Mouse (Mus musculus) hindbrain, embryonic 13.5 days (tissue): Measurements from ENCODE around the gene Gm17349. TPM values are rescaled to one million over a fixed set of nuclear protein-coding genes. Genes with fewer than 3 reads are reported as not detected.

ENCODE experiments used
- ATAC-seq: fragments of 200-750 bp; cut with Nextera tagmentation; 2 replicates; pipeline ENCODE4 v1.8.0; 2017; ENCODE audit warnings: moderate TSS enrichment; ENCODE audit not compliant: low FRiP score
- H3K27ac ChIP-seq: fragments of 300-500 bp; sonication (generic); 2 replicates; pipeline ENCODE4 v1.5.1; 2015; ENCODE audit warnings: inconsistent platforms, mild to moderate bottlenecking, moderate library complexity
- H3K27me3 ChIP-seq: fragments of 300-500 bp; sonication (generic); 2 replicates; pipeline ENCODE4 v1.6.1; 2015; ENCODE audit warnings: mild to moderate bottlenecking, inconsistent platforms
- H3K36me3 ChIP-seq: fragments of 300-500 bp; sonication (generic); 2 replicates; pipeline ENCODE4 v1.6.1; 2015; ENCODE audit warnings: mild to moderate bottlenecking, inconsistent platforms
- H3K4me1 ChIP-seq: fragments of 300-500 bp; sonication (generic); replicated peaks from 2 replicates; pipeline ENCODE4 v1.6.1; 2015; ENCODE audit warnings: inconsistent platforms
- H3K4me2 ChIP-seq: fragments of 300-500 bp; sonication (generic); 2 replicates; pipeline ENCODE4 v1.6.1; 2015; ENCODE audit warnings: inconsistent platforms, mild to moderate bottlenecking, moderate library complexity
- H3K4me3 ChIP-seq: fragments of 300-500 bp; sonication (generic); 2 replicates; pipeline ENCODE4 v1.5.1; 2015; ENCODE audit warnings: mild to moderate bottlenecking, inconsistent platforms
- H3K9ac ChIP-seq: fragments of 300-500 bp; sonication (generic); 2 replicates; pipeline ENCODE4 v1.6.1; 2015; ENCODE audit warnings: mild to moderate bottlenecking, inconsistent platforms
- H3K9me3 ChIP-seq: fragments of 300-500 bp; sonication (generic); 2 replicates; pipeline ENCODE4 v1.6.1; 2016; ENCODE audit warnings: inconsistent platforms
- WGBS: fragments of 180-500 bp; shearing (Covaris S2); methylation state at CpG from one replicate; pipeline ENCODE4 v1.1.7; 2015; 5-methylcytosine and 5-hydroxymethylcytosine counted together
- polyA plus RNA-seq: library from polyadenylated mRNA; unstranded; fragments of >200 nt; fragmentation: Nextera tagmentation; extraction: Ambion mirVana; gene quantifications from 2 replicates; pipeline ENCODE4 v1.2.1, GENCODE M21; 2015

Gene Gm17349
- polyA plus RNA-seq, 1 experiment from 2014 or later = not detected

DNA sequence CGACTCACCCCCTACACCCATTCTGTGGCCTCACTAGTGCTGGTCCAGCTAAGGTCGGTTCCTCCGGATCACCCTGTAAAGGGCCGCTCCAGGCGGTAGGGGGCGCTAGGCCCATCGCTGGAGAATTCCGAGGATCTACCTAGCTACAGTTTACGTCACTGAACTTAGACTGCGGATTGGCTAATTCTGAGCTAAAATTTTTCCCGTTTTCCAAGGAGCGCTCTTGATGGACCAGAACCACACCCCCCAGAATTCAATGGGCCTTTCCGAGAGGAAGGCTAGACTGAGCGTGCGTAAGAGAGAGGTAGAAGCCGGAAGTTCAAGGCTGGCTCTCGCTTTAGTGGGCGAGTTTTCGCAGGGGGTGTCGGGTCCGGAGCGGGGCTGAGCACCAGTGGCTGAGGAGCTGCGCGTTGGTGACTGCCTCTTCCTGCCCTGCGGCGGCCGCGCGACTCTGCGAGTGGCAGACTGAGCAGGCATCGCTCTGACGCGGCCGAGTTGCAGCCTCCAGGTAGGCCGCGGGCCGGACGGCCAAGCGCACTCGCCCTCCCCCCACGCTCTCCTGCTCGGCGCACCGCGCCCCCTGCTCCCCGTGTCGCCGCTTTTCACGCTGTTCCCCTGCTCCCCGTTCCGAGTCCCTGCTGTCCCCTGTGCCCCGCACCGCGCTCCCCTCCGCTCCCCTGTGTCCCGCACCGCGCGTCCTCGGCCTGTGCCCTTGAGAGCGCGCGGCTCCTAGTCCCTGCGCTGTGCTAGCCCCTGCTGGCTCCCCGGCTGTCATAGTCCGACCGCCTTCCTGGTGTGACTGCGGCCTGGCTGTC is 20.3 kb upstream of the Gm17349 start, which contains the start of gene Cox14:
Cox14 (plus strand) TSS at position 278 of the 815 bp plus-strand sequence.
- H3K27ac ChIP-seq = peak within 1 kb of the TSS; percentile 94
- H3K4me1 ChIP-seq = peaks cover 36% of the 10 kb centered on the region
- peak; percentile 95 for ATAC-seq
- no peaks in the 10 kb centered on the region for H3K9me3 ChIP-seq
- H3K4me3 ChIP-seq = peak within 1 kb of the TSS; percentile 97
- WGBS = under 1% methylated on average over 60 of the region's 68 CpGs
- peak within 1 kb of the TSS; percentile 96 for H3K9ac ChIP-seq
- peaks cover 60% of the 10 kb centered on the region for H3K36me3 ChIP-seq
- H3K4me2 ChIP-seq = peak within 1 kb of the TSS; percentile 81
- H3K27me3 ChIP-seq = no peaks in the 10 kb centered on the region

DNA sequence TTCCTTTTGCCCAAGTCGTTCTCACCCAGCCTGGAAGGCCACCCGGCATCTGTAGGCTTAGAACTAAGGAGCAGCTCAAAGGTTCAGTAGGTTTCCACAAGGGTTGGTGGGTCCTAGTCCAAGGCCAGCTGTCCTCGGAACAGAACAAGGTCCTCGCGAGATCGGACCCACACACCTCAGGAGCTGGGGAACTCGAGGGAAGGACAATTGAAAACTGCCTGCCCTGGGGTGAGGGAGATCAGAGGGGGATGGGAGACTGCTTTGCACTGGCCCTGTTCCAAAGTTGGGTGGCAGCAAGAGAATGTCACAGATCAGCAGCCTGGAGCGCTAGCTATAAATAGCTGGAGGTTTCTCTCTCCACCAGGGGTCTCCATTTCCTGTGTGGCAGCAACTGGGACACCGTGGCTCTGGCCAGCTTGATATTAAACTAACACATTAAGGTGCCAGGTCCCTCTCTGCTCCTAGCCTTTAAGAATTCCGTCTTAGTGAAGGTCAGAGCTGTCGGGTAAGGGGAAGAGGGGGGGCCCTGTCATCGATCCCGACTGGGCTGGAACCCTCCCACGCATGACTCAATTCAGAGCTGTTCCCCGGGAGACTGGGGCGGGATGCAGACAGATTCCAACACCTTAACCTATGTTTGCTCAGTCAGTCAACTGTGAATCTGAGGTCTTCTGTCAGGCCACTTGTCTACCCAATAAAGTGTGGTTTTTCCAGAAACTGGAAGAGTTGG is 19.2 kb upstream of the Gm17349 start:
- H3K4me1 ChIP-seq = peaks cover 36% of the 10 kb centered on the region

DNA sequence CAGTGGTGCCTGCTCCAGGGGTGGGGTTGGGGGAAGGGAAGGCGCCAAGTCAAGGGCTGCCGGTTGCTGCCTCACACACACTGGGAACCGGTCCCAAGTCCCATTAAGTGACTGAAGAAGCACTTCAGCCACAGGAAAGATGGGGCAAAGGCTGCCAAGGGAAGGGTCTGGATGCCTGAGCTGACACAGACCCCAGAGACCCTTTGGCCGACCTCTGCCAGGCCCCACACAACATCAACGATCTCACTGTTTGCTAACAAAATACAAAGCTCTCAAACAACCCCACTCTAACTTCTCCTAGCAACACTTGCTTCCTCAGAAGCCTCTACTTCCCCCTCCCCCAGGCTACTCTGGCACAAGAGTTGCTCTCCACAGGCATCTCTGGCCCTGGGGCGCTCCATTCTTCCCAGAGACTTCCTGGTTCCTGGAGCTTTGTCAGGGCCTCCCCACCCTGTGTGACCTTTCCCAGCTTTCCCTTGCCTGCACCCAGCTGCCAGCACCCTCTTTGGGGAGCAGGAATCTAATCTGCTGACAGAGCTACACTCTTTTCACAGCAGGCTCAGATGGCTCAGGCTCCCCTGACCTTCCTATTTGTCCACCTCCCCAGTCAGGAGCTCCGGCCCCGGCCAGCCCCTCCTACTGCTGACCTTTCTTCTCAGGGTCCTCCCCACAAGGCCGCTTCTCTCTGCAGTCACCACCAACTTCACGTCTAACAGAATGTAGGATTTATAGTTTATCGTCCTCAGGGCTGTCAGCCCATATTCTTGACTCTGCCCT is 18.4 kb upstream of the Gm17349 start:
- H3K9me3 ChIP-seq = no peaks in the 10 kb centered on the region
- H3K4me3 ChIP-seq = peak overlapping the region; percentile 97; the same call in 1 of the 2 replicates
- H3K4me1 ChIP-seq = peaks cover 36% of the 10 kb centered on the region
- no peaks in the 10 kb centered on the region for H3K27me3 ChIP-seq
- peak overlapping the region; percentile 49 for H3K9ac ChIP-seq
- no peak for ATAC-seq
- H3K27ac ChIP-seq = peak overlapping the region; percentile 82
- H3K36me3 ChIP-seq = peaks cover 58% of the 10 kb centered on the region
- H3K4me2 ChIP-seq = 0 out of 2 replicates have a peak overlapping the region, but pooled peaks have one; percentile 17
- WGBS = 13% methylated on average over 11 of the region's 11 CpGs

More for the DNA sequence above, 19.2 kb upstream of the Gm17349 start:
- peak; percentile 22 for ATAC-seq
- H3K27ac ChIP-seq = peak overlapping the region; percentile 82
- H3K27me3 ChIP-seq = no peaks in the 10 kb centered on the region
- no peaks in the 10 kb centered on the region for H3K9me3 ChIP-seq
- H3K4me2 ChIP-seq = peak overlapping the region; percentile 59
- H3K4me3 ChIP-seq = peak overlapping the region; percentile 97
- WGBS = 11% methylated on average over 16 of the region's 16 CpGs
- peak overlapping the region; percentile 62 for H3K9ac ChIP-seq
- peaks cover 61% of the 10 kb centered on the region for H3K36me3 ChIP-seq

DNA sequence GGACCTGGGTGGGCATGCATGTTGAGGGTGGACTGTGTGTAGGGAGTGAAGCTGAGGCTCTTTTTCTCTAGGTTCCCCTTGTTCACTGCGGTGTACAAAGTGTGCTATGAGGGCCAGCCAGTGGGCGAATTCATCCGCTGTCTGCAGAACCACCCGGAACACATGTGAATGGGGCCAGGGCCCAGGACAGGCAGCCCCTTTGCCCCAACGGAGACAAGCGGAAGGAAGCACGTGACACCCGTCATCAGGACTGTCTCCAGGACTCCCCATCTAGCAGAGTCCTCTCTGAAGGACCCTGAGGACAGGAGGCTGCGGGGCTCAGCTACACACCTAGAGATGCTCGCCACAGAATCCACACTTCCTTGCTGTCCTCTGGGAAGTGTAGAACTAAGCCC is 17.8 kb upstream of the Gm17349 start:
- WGBS = 49% methylated on average over 10 of the region's 10 CpGs
- no peaks in the 10 kb centered on the region for H3K9me3 ChIP-seq
- no peaks in the 10 kb centered on the region for H3K27me3 ChIP-seq
- H3K9ac ChIP-seq = 0 out of 2 replicates have a peak overlapping the region, but pooled peaks have one; percentile 35
- no peak for ATAC-seq
- H3K27ac ChIP-seq = peak overlapping the region; percentile 82
- no peak overlapping the region for H3K4me3 ChIP-seq
- no peak overlapping the region for H3K4me2 ChIP-seq
- H3K4me1 ChIP-seq = peaks cover 40% of the 10 kb centered on the region
- H3K36me3 ChIP-seq = peaks cover 58% of the 10 kb centered on the region

DNA sequence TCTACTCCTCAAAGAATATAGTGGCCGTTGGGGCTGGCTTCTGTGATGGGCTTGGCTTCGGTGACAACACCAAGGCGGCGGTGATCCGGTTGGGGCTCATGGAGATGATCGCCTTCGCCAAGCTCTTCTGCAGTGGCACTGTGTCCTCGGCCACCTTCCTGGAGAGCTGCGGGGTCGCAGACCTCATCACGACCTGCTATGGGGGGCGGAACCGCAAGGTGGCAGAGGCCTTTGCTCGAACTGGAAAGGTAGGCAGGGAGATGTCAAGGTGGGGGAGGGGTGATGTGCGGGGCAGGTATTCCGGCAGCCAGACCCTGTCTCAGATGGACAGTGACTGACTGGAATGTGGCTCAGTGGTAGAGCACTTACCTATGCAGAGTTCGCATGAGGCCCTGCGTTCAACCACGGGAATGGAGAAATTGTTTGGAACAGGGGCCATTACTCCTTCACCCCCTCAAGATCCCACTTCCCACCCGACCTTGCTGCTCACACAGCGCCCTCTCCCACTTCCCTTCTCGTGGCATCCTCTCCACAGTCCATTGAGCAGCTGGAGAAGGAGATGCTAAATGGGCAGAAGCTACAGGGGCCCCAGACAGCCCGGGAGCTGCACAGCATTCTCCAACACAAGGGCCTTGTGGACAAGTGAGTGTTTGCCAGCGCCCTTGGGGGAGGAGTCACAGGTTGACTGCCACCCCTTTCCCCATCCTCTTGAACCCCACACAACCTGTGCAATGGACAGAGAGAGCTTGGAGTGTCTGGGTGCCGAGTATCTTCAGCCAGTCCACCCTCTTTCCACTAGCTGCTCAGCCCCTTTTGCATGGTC is 16.8 kb upstream of the Gm17349 start:
- WGBS = 85% methylated on average over 25 of the region's 25 CpGs
- H3K27me3 ChIP-seq = no peaks in the 10 kb centered on the region
- H3K4me1 ChIP-seq = peaks cover 49% of the 10 kb centered on the region
- no peak overlapping the region for H3K27ac ChIP-seq
- no peak for ATAC-seq
- H3K9me3 ChIP-seq = no peaks in the 10 kb centered on the region
- no peak overlapping the region for H3K9ac ChIP-seq
- no peak overlapping the region for H3K4me3 ChIP-seq
- H3K36me3 ChIP-seq = peaks cover 50% of the 10 kb centered on the region
- H3K4me2 ChIP-seq = no peak overlapping the region

DNA sequence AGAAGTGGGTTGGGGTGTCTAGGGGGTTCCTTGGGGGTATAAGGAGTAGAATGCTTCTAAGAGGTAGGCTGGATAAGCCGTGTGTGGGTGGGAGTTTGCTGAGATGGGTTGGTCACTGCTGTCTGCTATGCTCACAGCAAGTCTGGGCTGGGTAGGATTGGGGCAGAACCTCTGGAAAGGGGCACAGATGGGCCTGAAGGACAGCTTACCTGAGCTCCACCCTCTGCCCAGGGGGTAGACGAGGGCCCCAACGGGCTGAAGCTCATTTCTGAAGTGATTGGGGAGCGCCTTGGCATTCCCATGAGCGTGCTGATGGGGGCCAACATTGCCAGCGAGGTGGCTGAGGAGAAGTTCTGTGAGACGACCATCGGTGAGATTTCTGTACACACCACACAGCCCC is 14.6 kb upstream of the Gm17349 start:
- peaks cover 53% of the 10 kb centered on the region for H3K4me1 ChIP-seq
- no peak overlapping the region for H3K27ac ChIP-seq
- H3K4me3 ChIP-seq = no peak overlapping the region
- ATAC-seq = no peak
- H3K27me3 ChIP-seq = no peaks in the 10 kb centered on the region
- H3K4me2 ChIP-seq = no peak overlapping the region
- 90% methylated on average over 8 of the region's 8 CpGs for WGBS
- no peaks in the 10 kb centered on the region for H3K9me3 ChIP-seq
- H3K36me3 ChIP-seq = peaks cover 61% of the 10 kb centered on the region
- H3K9ac ChIP-seq = no peak overlapping the region

GRCm38 (mm10) chr15:99718461-99719021 is 13.3 kb upstream of the Gm17349 start:
- Histone ChIP-seq H3K9ac (no peak overlapping the region), H3K9me3 (no peaks in the 10 kb centered on the region), H3K27me3 (no peaks in the 10 kb centered on the region), H3K4me1 (peaks cover 49% of the 10 kb centered on the region), H3K36me3 (peaks cover 69% of the 10 kb centered on the region), H3K4me2 (no peak overlapping the region), H3K27ac (no peak overlapping the region), H3K4me3 (no peak overlapping the region)
- 83% methylated on average over 9 of the region's 9 CpGs for WGBS
- ATAC-seq = no peak

- Histone ChIP-seq H3K36me3 (peaks cover 70% of the 10 kb centered on the region), H3K9ac (no peak within 1 kb of the TSS)
- 61% methylated on average over 26 of the region's 26 CpGs for WGBS
Observed at GRCm38 (mm10) chr15:99717386-99718334, 12.4 kb upstream of the Gm17349 start, which contains the start of gene Gpd1. Gpd1 (plus strand) TSS chr15:99717515.

DNA sequence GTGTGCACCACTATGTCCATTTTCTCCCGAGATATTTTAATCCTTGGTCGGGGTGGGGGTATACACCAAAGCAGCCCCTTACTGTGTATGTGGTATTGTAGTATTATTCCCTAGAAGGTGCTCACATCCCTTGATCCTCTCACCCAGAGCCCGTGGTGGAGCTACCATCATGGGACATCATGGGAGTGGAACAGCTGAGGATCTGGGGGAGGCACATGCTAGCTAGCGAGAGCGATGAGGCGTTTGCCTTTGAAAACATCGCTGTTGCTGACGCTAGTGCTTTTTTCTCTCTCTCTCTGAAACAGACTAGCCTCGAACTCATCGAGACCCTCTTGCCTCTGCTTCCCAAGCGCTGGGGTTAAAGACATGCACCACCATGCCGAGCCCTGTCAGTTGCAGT is 11.5 kb upstream of the Gm17349 start:
- no peaks in the 10 kb centered on the region for H3K9me3 ChIP-seq
- H3K4me2 ChIP-seq = no peak overlapping the region
- H3K9ac ChIP-seq = no peak overlapping the region
- no peak for ATAC-seq
- H3K4me1 ChIP-seq = peaks cover 53% of the 10 kb centered on the region
- peaks cover 70% of the 10 kb centered on the region for H3K36me3 ChIP-seq
- no peaks in the 10 kb centered on the region for H3K27me3 ChIP-seq
- H3K4me3 ChIP-seq = no peak overlapping the region
- WGBS = 81% methylated on average over 12 of the region's 12 CpGs
- no peak overlapping the region for H3K27ac ChIP-seq

More at GRCm38 (mm10) chr15:99717386-99718334, 12.4 kb upstream of the Gm17349 start, which contains the start of gene Gpd1:
- Histone ChIP-seq H3K4me3 (no peak within 1 kb of the TSS), H3K4me2 (no peak within 1 kb of the TSS), H3K4me1 (peaks cover 49% of the 10 kb centered on the region), H3K27me3 (no peaks in the 10 kb centered on the region), H3K9me3 (no peaks in the 10 kb centered on the region), H3K27ac (peak within 1 kb of the TSS; percentile 83)
- ATAC-seq = no peak

DNA sequence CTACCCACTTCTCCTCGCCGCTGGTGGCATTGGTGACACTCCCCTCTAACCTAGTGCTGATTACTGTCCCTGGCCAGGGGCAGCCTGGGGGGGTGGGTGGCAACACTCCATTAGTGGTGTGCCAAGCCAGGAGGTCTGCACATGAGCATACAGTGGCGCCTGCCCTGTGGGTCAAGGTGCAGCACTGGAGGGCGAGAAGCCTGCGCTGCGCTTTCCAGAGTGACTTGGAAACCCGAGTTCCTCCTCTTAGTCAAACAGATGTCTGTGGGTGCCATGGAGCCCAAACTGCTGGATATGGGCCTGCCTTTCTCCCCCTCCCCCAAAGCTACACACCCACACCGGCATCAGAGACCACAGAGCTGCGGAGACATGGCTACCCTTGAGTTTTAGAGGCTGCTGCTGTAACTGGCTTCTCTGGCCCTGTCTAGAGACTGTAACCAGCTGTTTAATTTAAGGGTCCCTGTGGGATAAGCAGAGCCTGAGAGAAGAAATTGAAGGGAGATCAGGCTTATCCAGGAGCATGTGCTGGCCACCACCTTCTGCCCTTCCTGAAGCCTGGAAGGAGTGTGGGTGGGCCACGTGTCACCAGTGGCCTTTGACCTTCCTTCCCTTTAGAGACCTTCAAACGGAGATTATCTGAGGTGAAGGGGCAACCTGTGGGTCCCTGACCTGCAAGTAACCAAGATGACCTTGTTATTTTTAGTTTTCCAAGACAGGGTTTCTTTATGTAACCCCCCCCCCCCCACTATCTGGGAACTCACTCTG is 10.9 kb upstream of the Gm17349 start:
- peaks cover 70% of the 10 kb centered on the region for H3K36me3 ChIP-seq
- H3K4me2 ChIP-seq = no peak overlapping the region
- no peaks in the 10 kb centered on the region for H3K27me3 ChIP-seq
- WGBS = 70% methylated on average over 11 of the region's 11 CpGs
- H3K27ac ChIP-seq = peak overlapping the region; percentile 83
- no peak overlapping the region for H3K4me3 ChIP-seq
- peak overlapping the region; percentile 65 for H3K9ac ChIP-seq
- no peak for ATAC-seq
- peaks cover 53% of the 10 kb centered on the region for H3K4me1 ChIP-seq
- no peaks in the 10 kb centered on the region for H3K9me3 ChIP-seq
